Mouse (Mus musculus) intestine, embryonic 16.5 days (tissue): ENCODE data around the gene Aebp2. TPM values are rescaled to one million over a fixed set of nuclear protein-coding genes. Genes with fewer than 3 reads are reported as not detected.

Experiments
- ATAC-seq: fragments of 200-750 bp; cut with Nextera tagmentation; 2 replicates; pipeline ENCODE4 v1.8.0; 2017; ENCODE audit warnings: moderate TSS enrichment, moderate library complexity
- H3K27ac ChIP-seq: fragments of 300-500 bp; sonication (generic); 2 replicates; pipeline ENCODE4 v1.5.1; 2014; ENCODE audit warnings: mild to moderate bottlenecking, low read length
- H3K27me3 ChIP-seq: fragments of 300-500 bp; sonication (generic); replicated peaks from 2 replicates; pipeline ENCODE4 v1.6.1; 2014; ENCODE audit warnings: low read length, control low read depth, mixed read lengths; ENCODE audit not compliant: control insufficient read depth, insufficient read depth
- H3K36me3 ChIP-seq: fragments of 300-500 bp; sonication (generic); 2 replicates; pipeline ENCODE4 v1.6.1; 2014; ENCODE audit warnings: low read length, control low read depth; ENCODE audit not compliant: control insufficient read depth, insufficient read depth
- H3K4me1 ChIP-seq: fragments of 300-500 bp; sonication (generic); 2 replicates; pipeline ENCODE4 v1.6.1; 2014; ENCODE audit warnings: low read length, control low read depth, mixed read lengths; ENCODE audit not compliant: control insufficient read depth, insufficient read depth
- H3K4me2 ChIP-seq: fragments of 300-500 bp; sonication (generic); 2 replicates; pipeline ENCODE4 v1.6.1; 2014; ENCODE audit warnings: low read depth, low read length, control low read depth
- H3K4me3 ChIP-seq: fragments of 300-500 bp; sonication (generic); 2 replicates; pipeline ENCODE4 v1.5.1; 2014; ENCODE audit warnings: mild to moderate bottlenecking, low read length
- H3K9ac ChIP-seq: fragments of 300-500 bp; sonication (generic); 2 replicates; pipeline ENCODE4 v1.6.1; 2014; ENCODE audit warnings: low read depth, low read length
- H3K9me3 ChIP-seq: fragments of 300-500 bp; sonication (generic); 2 replicates; pipeline ENCODE4 v1.6.1; 2016; ENCODE audit warnings: low read length, control low read depth; ENCODE audit not compliant: control insufficient read depth
- WGBS: fragments of 180-500 bp; shearing (Covaris S2); extraction: QIAGEN DNeasy Blood & Tissue Kit; methylation state at CpG from one replicate; pipeline ENCODE4 v1.1.7; 2014; 5-methylcytosine and 5-hydroxymethylcytosine counted together
- polyA plus RNA-seq: library from polyadenylated mRNA; unstranded; fragments of >200 nt; fragmentation: Nextera tagmentation; extraction: Ambion mirVana; gene quantifications from 2 replicates; pipeline ENCODE4 v1.2.1, GENCODE M21; 2015

Gene Aebp2
- polyA plus RNA-seq, 1 experiment from 2014 or later = 7.3 TPM

DNA sequence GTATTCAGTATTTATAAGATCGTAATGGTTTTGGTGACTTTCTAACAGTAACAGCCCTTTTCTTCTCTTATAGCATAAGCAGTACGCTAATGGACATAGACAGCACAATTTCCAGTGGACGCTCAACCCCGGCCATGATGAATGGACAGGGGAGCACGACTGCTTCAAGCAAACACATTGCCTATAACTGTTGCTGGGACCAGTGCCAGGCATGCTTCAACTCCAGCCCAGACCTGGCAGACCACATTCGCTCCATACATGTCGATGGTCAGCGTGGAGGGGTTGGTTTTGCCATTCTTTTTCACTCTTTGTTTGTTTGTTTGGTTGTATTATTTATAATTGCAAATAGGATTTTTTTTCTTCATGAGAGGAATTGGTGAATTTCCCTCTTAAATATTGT, 11.2 kb downstream of the Aebp2 start:
- Histone ChIP-seq H3K27me3 (no peaks in the 10 kb centered on the region), H3K4me2 (no peak overlapping the region), H3K4me1 (no peaks in the 10 kb centered on the region), H3K27ac (no peak overlapping the region), H3K9me3 (no peaks in the 10 kb centered on the region), H3K9ac (no peak overlapping the region), H3K4me3 (no peak overlapping the region), H3K36me3 (peaks cover 9% of the 10 kb centered on the region; the same call in 1 of the 2 replicates)
- ATAC-seq = no peak
- WGBS = 64% methylated on average over 8 of the region's 8 CpGs

DNA sequence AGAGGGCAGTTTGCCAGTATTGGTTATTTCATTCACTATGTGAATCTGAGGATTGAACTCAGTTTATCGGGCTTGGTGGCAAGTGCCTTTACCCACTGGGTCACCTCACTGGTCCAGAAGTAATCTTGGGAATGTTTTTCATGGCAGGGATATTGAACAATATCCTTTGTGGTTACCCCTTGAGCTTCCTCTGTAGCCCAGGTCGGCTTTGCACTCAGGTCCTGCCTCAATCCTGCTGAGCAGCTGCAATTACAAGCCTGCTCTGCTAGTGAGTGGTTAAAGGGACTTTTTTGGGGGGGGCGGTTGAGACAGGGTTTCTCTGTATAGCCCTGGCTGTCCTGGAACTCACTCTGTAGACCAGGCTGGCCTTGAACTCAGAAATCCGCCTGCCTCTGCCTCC, 13.8 kb downstream of the Aebp2 start:
- 94% methylated on average over 4 of the region's 4 CpGs for WGBS
- peaks cover 17% of the 10 kb centered on the region; the same call in 1 of the 2 replicates for H3K36me3 ChIP-seq

DNA sequence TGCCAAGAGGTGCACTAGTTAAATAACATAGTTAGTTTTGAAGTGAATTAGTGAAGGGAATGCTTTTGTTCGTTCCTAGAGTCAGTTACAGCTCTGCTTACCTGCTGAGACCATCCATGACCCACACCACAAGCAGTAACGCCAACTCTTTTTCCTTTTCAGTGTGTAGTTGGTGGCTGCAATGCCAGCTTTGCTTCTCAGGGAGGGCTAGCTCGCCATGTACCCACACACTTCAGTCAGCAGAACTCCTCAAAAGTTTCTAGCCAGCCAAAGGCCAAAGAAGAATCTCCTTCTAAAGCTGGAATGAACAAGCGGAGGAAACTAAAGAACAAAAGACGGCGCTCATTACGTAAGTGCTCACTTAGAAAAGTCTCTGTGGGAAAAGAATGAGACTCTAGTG, 19.5 kb downstream of the Aebp2 start:
- Histone ChIP-seq H3K9me3 (no peaks in the 10 kb centered on the region), H3K4me1 (no peaks in the 10 kb centered on the region), H3K36me3 (peaks cover 32% of the 10 kb centered on the region; the same call in 1 of the 2 replicates), H3K27me3 (no peaks in the 10 kb centered on the region), H3K4me2 (no peak overlapping the region), H3K27ac (no peak overlapping the region), H3K4me3 (no peak overlapping the region), H3K9ac (no peak overlapping the region)
- ATAC-seq = no peak
- 95% methylated on average over 7 of the region's 7 CpGs for WGBS

More for the DNA sequence above, 13.8 kb downstream of the Aebp2 start:
- no peaks in the 10 kb centered on the region for H3K4me1 ChIP-seq
- H3K27ac ChIP-seq = no peak overlapping the region
- no peak overlapping the region for H3K9ac ChIP-seq
- H3K4me3 ChIP-seq = no peak overlapping the region
- no peak overlapping the region for H3K4me2 ChIP-seq
- no peak for ATAC-seq
- H3K9me3 ChIP-seq = no peaks in the 10 kb centered on the region
- H3K27me3 ChIP-seq = no peaks in the 10 kb centered on the region

DNA sequence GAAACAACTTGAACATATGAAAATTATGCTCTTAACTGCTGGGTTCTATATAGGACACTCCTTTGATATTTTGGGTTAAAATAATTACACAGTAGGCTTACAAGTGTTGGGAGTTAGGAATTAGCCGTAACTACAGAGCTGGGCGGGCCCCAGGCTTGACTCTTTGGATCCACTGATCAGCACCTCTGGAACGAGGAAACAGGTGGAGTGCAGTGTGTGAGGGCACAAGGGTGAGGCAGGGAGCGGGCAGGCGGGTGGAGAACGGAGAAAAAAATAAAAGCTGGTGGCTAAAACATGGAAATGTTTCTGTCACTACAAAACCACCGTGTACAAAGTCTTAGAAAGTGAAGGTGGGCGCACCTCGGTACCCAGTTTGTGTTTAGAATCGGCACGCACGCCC, 20.2 kb downstream of the Aebp2 start:
- Histone ChIP-seq H3K9me3 (no peaks in the 10 kb centered on the region), H3K4me3 (no peak overlapping the region), H3K36me3 (peaks cover 31% of the 10 kb centered on the region; the same call in 1 of the 2 replicates), H3K4me1 (no peaks in the 10 kb centered on the region), H3K9ac (no peak overlapping the region), H3K4me2 (no peak overlapping the region), H3K27me3 (no peaks in the 10 kb centered on the region), H3K27ac (no peak overlapping the region)
- 91% methylated on average over 12 of the region's 12 CpGs for WGBS
- peak; percentile 41; the same call in 1 of the 2 replicates for ATAC-seq

DNA sequence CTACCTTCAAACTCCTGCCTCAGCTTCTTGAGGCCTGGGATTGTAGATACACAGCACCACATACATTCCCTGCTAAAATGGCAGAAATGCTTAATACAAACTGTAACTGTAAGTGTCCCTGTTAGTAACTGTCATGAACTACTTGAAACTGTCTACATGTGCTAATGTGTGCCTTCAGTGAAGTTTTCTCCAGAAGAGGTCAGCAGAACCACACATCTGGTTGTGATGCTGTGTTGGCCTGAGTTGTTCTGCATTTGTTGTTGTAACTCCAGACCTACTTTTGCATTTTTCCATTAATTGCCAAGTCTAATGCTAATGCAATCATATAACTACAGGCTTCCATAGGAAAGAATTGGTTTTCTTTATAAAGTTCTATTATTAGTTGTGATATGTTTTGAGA, 23.5 kb downstream of the Aebp2 start:
- Histone ChIP-seq H3K4me2 (no peak overlapping the region), H3K27ac (no peak overlapping the region), H3K9me3 (no peaks in the 10 kb centered on the region), H3K4me1 (no peaks in the 10 kb centered on the region), H3K9ac (no peak overlapping the region), H3K27me3 (no peaks in the 10 kb centered on the region), H3K4me3 (no peak overlapping the region), H3K36me3 (peaks cover 21% of the 10 kb centered on the region; the same call in 1 of the 2 replicates)
- no peak for ATAC-seq

DNA sequence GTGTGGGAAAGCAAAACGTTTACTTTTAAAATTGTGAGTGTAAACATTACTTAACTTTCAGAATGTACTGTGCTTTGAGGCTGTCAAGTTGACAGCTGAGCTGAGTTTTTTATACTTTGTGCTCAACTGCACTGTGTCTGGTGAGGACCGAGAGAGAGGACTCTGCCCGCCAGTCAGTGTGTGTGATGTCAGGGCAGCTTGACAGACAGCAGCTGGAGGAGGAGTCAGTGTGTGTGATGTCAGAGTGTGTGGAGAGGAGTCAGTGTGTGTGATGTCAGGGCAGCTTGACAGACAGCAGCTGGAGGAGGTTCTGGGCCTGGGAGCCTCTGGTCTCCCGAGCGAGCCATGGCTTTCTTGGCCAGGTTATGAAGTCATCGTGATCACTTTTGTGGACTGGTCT, 24.4 kb downstream of the Aebp2 start:
- H3K27me3 ChIP-seq = no peaks in the 10 kb centered on the region
- H3K9me3 ChIP-seq = no peaks in the 10 kb centered on the region
- no peak overlapping the region for H3K4me2 ChIP-seq
- H3K4me3 ChIP-seq = no peak overlapping the region
- no peaks in the 10 kb centered on the region for H3K4me1 ChIP-seq
- ATAC-seq = peak; percentile 54
- H3K27ac ChIP-seq = no peak overlapping the region
- no peak overlapping the region for H3K9ac ChIP-seq
- H3K36me3 ChIP-seq = peaks cover 21% of the 10 kb centered on the region; the same call in 1 of the 2 replicates
- 61% methylated on average over 6 of the region's 6 CpGs for WGBS

DNA sequence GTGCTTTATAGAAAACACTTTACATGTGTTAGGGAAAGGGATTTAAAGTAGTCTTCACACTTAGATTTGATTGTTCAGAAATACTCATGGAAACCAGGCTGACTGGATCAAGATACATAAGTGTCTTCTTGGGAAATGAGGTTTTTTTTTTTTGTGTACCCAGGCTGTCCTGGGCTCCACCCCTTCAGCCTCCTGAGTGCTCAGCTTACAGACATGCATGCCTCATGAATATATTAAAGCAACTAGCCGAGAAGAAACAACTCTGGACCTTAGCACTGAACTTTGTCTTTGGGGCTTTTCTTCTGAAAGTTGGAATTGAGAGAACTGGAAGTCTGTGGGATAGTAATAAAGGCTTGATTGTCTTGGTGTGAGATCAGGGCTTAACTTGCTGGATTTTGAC, 27.3 kb downstream of the Aebp2 start:
- Histone ChIP-seq H3K27ac (no peak overlapping the region), H3K9me3 (no peaks in the 10 kb centered on the region), H3K9ac (no peak overlapping the region), H3K36me3 (0 out of 2 replicates have a peak, but pooled peaks cover 7% of the 10 kb centered on the region), H3K4me2 (no peak overlapping the region), H3K27me3 (no peaks in the 10 kb centered on the region), H3K4me1 (no peaks in the 10 kb centered on the region), H3K4me3 (no peak overlapping the region)
- peak; percentile 85 for ATAC-seq
- 26% methylated on average over 1 of the region's 1 CpGs for WGBS

DNA sequence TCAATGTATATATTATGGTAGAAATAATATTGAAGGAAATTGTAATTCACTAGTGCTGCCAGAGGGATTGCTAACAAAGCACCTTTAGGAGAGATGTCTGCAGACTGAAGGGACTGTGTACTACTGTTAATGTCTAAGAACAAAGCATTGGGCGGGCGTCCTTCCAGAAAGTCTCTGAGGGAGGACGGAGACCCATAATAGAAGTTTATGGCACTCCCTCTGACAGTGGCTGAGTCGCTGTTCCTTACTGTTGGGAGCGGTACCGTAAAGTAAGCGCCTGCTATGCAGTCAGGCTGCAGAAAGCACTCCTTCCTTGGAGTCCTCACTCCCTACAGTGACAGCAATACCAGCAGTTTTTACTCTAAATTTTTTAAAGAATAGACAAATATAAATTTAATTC, 29.5 kb downstream of the Aebp2 start:
- H3K4me3 ChIP-seq = no peak overlapping the region
- no peaks in the 10 kb centered on the region for H3K4me1 ChIP-seq
- no peak overlapping the region for H3K4me2 ChIP-seq
- H3K36me3 ChIP-seq = 0 out of 2 replicates have a peak, but pooled peaks cover 4% of the 10 kb centered on the region
- no peaks in the 10 kb centered on the region for H3K27me3 ChIP-seq
- ATAC-seq = no peak
- no peaks in the 10 kb centered on the region for H3K9me3 ChIP-seq
- 75% methylated on average over 7 of the region's 7 CpGs for WGBS
- no peak overlapping the region for H3K27ac ChIP-seq
- no peak overlapping the region for H3K9ac ChIP-seq

DNA sequence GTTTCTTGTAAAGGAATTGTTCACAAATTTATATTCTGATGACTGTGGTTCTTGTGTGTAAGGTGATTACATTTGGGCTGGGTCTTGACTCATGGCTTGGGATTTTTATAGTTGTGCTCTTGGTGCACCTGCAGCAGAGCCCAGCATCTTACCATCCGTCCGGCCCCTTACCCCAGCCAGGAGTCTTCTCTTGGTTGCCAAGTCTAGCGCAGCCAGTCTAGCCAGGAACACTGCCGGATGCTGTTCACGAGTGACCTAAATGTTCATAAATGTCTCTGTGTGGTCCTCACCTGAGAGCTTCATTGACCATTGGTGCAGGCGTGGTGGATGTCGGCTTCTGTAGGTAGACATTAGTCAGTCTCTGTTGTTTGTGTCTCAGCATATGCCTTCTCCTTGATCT, 33.0 kb downstream of the Aebp2 start:
- Histone ChIP-seq H3K27ac (no peak overlapping the region), H3K9me3 (no peaks in the 10 kb centered on the region), H3K4me1 (no peaks in the 10 kb centered on the region), H3K36me3 (0 out of 2 replicates have a peak, but pooled peaks cover under 1% of the 10 kb centered on the region), H3K27me3 (no peaks in the 10 kb centered on the region), H3K4me3 (no peak overlapping the region), H3K4me2 (no peak overlapping the region), H3K9ac (no peak overlapping the region)
- no peak for ATAC-seq
- 95% methylated on average over 7 of the region's 7 CpGs for WGBS

DNA sequence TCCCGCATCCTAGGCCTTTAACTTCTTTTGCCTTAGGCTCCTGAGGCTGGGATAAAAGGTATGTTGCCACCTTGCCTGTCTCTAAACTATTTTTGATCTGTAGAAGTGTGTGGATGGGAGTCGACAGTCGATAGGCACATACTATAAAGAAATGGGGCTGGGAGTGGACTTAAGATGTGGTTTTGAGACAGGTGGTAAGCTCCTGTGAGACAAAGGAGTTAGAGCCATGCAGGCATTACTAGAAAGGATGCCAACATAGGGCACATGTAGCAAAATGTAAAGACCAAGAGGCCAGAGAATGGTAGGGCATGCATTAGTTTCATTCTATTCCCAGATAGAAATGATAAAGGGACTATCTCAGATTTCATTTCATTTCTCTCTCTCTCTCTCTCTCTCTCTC, 34.5 kb downstream of the Aebp2 start:
- Histone ChIP-seq H3K27ac (no peak overlapping the region), H3K4me3 (no peak overlapping the region), H3K36me3 (no peaks in the 10 kb centered on the region), H3K27me3 (no peaks in the 10 kb centered on the region), H3K4me2 (no peak overlapping the region), H3K9ac (no peak overlapping the region), H3K9me3 (no peaks in the 10 kb centered on the region), H3K4me1 (no peaks in the 10 kb centered on the region)
- no peak for ATAC-seq
- WGBS = 93% methylated on average over 3 of the region's 3 CpGs
